Mouse (Mus musculus): Measurements from ENCODE around the gene Ccdc62. TPM values are rescaled to one million over a fixed set of nuclear protein-coding genes. Genes with fewer than 3 reads are reported as not detected.

Gene Ccdc62
- polyA plus RNA-seq, 1 experiment from 2014 or later: 5.0 TPM

Small RNA genes lying within 50 kb of the gene (microRNA-seq; reads per million reads assigned to microRNA genes)
- gene Mir7032: not detected

Other genes with a start within 250 kb of the Ccdc62 start
- gene Clip1, start 246.1 kb upstream of the Ccdc62 start, polyA plus RNA-seq (2014; fragmentation: Nextera tagmentation; extraction: Ambion mirVana): 45.1 and 52.2 TPM in 2 replicates
- gene Zcchc8, start 209.6 kb upstream of the Ccdc62 start, polyA plus RNA-seq (2014; fragmentation: Nextera tagmentation; extraction: Ambion mirVana): 71.3 and 80.5 TPM in 2 replicates
- 154 and 166 TPM in 2 replicates for gene Rsrc2, start 181.3 kb upstream of the Ccdc62 start, polyA plus RNA-seq (2014; fragmentation: Nextera tagmentation; extraction: Ambion mirVana)
- gene Kntc1, start 181.0 kb upstream of the Ccdc62 start, polyA plus RNA-seq (2014; fragmentation: Nextera tagmentation; extraction: Ambion mirVana): 30.8 and 36.2 TPM in 2 replicates
- gene Hcar2, start 65.2 kb upstream of the Ccdc62 start, polyA plus RNA-seq (2014; fragmentation: Nextera tagmentation; extraction: Ambion mirVana): 0.16 TPM in 1 of 2 replicates, not detected in the other
- not detected in 2 replicates for gene Hcar1, start 50.7 kb upstream of the Ccdc62 start, polyA plus RNA-seq (2014; fragmentation: Nextera tagmentation; extraction: Ambion mirVana)
- gene Denr, start 23.5 kb upstream of the Ccdc62 start, polyA plus RNA-seq (2014; fragmentation: Nextera tagmentation; extraction: Ambion mirVana): 138 and 146 TPM in 2 replicates
- gene Gm43518, start 3.3 kb upstream of the Ccdc62 start, polyA plus RNA-seq (2014; fragmentation: Nextera tagmentation; extraction: Ambion mirVana): 0.45 TPM in 1 of 2 replicates, not detected in the other
- gene Hip1r, start 42.9 kb downstream of the Ccdc62 start, polyA plus RNA-seq (2014; fragmentation: Nextera tagmentation; extraction: Ambion mirVana): 4.4 and 5.3 TPM in 2 replicates
- 50.3 and 52.3 TPM in 2 replicates for gene Vps37b, start 101.6 kb downstream of the Ccdc62 start, polyA plus RNA-seq (2014; fragmentation: Nextera tagmentation; extraction: Ambion mirVana)
- 1.7 TPM in 2 replicates for gene Abcb9, start 165.1 kb downstream of the Ccdc62 start, polyA plus RNA-seq (2014; fragmentation: Nextera tagmentation; extraction: Ambion mirVana)
- 17.4 and 18.0 TPM in 2 replicates for gene Ogfod2, start 181.6 kb downstream of the Ccdc62 start, polyA plus RNA-seq (2014; fragmentation: Nextera tagmentation; extraction: Ambion mirVana)
- 84.7 and 88.9 TPM in 2 replicates for gene Arl6ip4, start 185.4 kb downstream of the Ccdc62 start, polyA plus RNA-seq (2014; fragmentation: Nextera tagmentation; extraction: Ambion mirVana)